Mouse (Mus musculus) bone marrow, adult 2 months (tissue): ENCODE data around the gene Smndc1. TPM values are rescaled to one million over a fixed set of nuclear protein-coding genes. Genes with fewer than 3 reads are reported as not detected.

ENCODE experiments used
- H3K27ac ChIP-seq: fragments of 200-500 bp; 2 replicates; pipeline ENCODE4 v1.5.1; 2012; ENCODE audit warnings: low read depth, mild to moderate bottlenecking, control low read depth, inconsistent platforms, low read length; ENCODE audit not compliant: control insufficient read depth, poor library complexity, insufficient read depth
- H3K4me1 ChIP-seq: fragments of 200-500 bp; 2 replicates; pipeline ENCODE4 v1.6.1; 2011; ENCODE audit warnings: low read length; ENCODE audit not compliant: control insufficient read depth, insufficient read depth
- H3K4me3 ChIP-seq: fragments of 200-500 bp; replicated peaks from 2 replicates; pipeline ENCODE3; 2011; ENCODE audit warnings: mild to moderate bottlenecking, low read depth, low read length, control low read depth; ENCODE audit not compliant: control insufficient read depth
- CTCF ChIP-seq: fragments of 200-500 bp; IDR thresholded peaks from 2 replicates; pipeline ENCODE4 v1.5.1; 2011; ENCODE audit warnings: low read length, control low read depth; ENCODE audit not compliant: control insufficient read depth, insufficient read depth
- POLR2A ChIP-seq: fragments of 200-500 bp; IDR thresholded peaks from 2 replicates; pipeline ENCODE4 v1.6.1; 2011; ENCODE audit warnings: low read depth, mild to moderate bottlenecking, control low read depth, low read length, borderline replicate concordance; ENCODE audit not compliant: control insufficient read depth
- WGBS: fragments of 180-500 bp; shearing (Covaris S2); methylation state at CpG from one replicate; pipeline ENCODE4 v1.1.7; 2018; 5-methylcytosine and 5-hydroxymethylcytosine counted together
- polyA plus RNA-seq: library from polyadenylated mRNA; stranded (reverse); fragments of >200 nt; gene quantifications from 2 replicates; pipeline ENCODE4 v1.2.4, GENCODE M21; 2011; ENCODE audit warnings: low replicate concordance; ENCODE audit not compliant: missing spikeins, insufficient read depth, insufficient read length

Gene Smndc1
- polyA plus RNA-seq, 1 experiment = 41.2 TPM

- Histone ChIP-seq H3K27ac (no peak overlapping the region), H3K4me1 (no peaks in the 10 kb centered on the region), H3K4me3 (no peak overlapping the region)
- no peak for TF ChIP-seq POLR2A
- no peak for TF ChIP-seq CTCF
- 89% methylated on average over 15 of the region's 15 CpGs for whole genome bisulfite sequencing
Observed at GRCm38 (mm10) chr19:53370233-53370632, 20.1 kb downstream of the Smndc1 start.

DNA sequence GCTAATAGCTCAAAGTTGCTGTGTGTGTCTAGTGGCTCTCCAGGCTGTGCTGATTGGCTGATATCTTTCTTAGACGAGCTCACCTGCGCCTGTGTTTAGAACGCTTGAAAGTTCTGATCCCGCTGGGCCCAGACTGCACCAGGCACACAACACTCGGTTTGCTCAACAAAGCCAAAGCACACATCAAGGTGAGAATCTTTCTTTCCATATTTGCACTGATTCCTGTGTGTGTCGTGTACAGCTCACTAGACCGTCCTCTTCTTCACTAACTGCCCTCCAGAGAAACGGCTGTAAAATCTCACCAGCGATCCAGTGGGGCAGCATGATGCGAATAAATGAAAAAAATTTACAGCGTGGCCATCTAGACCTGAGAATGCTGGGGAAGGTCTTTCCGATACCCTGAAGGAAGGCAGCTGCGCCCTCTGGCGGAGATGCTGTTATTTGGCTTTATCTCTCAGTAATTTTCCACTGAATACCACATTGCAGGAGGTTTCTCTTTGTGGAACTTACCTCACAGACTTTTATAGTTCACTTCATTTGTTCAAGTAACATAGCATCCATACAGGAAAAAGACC is 20.8 kb downstream of the Smndc1 start:
- no peak overlapping the region for H3K4me3 ChIP-seq
- peak; percentile 84 for TF ChIP-seq CTCF
- TF ChIP-seq POLR2A = no peak
- 44% methylated on average over 14 of the region's 14 CpGs for WGBS
- no peaks in the 10 kb centered on the region for H3K4me1 ChIP-seq
- H3K27ac ChIP-seq = no peak overlapping the region

DNA sequence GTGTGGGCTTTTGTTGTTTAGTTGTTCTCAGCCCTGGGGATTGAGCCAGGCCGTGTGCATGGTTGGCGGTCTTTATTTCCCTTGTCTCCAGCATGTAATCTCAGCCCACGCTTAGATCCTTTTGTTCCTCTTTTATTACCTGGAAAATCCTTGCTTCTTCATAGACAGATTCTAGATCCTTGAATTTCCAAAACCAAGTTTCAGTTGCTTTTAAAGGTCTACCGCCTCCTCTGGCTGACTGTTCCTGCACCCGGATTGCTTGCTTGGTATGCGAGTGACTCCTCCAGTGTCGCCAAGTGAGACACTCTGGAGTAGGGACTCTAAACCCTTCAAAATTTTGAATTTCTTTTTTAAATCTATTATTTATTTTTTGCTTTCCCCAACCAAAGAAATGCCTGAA is 23.5 kb downstream of the Smndc1 start:
- Histone ChIP-seq H3K4me3 (no peak overlapping the region), H3K4me1 (no peaks in the 10 kb centered on the region), H3K27ac (no peak overlapping the region)
- no peak for TF ChIP-seq POLR2A
- TF ChIP-seq CTCF = no peak
- WGBS = 87% methylated on average over 7 of the region's 7 CpGs

GRCm38 (mm10) chr19:53366057-53366775 is 24.2 kb downstream of the Smndc1 start:
- Histone ChIP-seq H3K4me1 (no peaks in the 10 kb centered on the region), H3K4me3 (no peak overlapping the region), H3K27ac (no peak overlapping the region)
- TF ChIP-seq CTCF = no peak
- no peak for TF ChIP-seq POLR2A
- WGBS = 90% methylated on average over 11 of the region's 11 CpGs

GRCm38 (mm10) chr19:53364963-53365362 is 25.4 kb downstream of the Smndc1 start:
- no peak overlapping the region for H3K27ac ChIP-seq
- WGBS = 36% methylated on average over 9 of the region's 9 CpGs
- H3K4me3 ChIP-seq = no peak overlapping the region

GRCm38 (mm10) chr19:53364551-53364950 is 25.8 kb downstream of the Smndc1 start:
- TF ChIP-seq CTCF (no peak), POLR2A (no peak)
- WGBS = 82% methylated on average over 2 of the region's 2 CpGs
- no peak overlapping the region for H3K4me3 ChIP-seq
- H3K4me1 ChIP-seq = no peaks in the 10 kb centered on the region
- H3K27ac ChIP-seq = no peak overlapping the region

More at GRCm38 (mm10) chr19:53364963-53365362, 25.4 kb downstream of the Smndc1 start:
- TF ChIP-seq CTCF = no peak
- no peak for TF ChIP-seq POLR2A
- no peaks in the 10 kb centered on the region for H3K4me1 ChIP-seq

- no peak overlapping the region for H3K27ac ChIP-seq
- TF ChIP-seq POLR2A (no peak), CTCF (peak; percentile 70)
- 46% methylated on average over 2 of the region's 2 CpGs for WGBS
- no peak overlapping the region for H3K4me3 ChIP-seq
- no peaks in the 10 kb centered on the region; the same call in 1 of the 2 replicates for H3K4me1 ChIP-seq
Observed at GRCm38 (mm10) chr19:53362967-53363366, 27.4 kb downstream of the Smndc1 start.

DNA sequence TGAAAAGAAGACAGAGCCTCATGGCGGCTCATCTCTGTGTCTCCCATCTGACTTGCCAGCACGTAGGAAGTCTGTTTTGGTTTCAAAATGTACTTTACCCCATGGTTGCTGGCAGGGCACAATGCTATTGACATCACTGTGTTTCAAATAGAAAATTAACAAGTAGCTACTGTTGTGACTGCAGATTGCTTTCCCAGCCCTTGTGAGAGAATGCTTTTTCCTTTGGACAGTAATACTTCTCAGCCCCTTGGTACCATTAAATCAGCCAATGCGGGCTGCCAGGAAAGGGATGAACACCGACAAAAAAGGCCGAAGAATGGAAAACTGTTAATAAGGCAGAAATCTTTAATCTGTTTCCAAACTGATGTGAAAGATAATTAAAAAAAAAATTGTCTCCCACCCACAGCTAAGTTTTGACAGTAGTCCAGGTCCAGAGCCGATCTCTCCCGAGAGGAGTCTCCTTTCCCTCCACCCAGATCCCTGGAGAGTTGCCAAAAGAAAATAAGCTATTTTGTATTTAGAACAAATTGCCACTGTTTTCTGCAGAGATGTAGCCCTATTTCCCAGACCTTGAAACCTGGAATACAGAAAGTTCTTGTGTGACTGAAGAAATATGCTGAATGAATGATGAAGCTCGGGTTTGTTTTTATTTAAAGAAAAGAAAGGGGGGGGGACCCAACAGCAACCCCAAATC is 30.0 kb downstream of the Smndc1 start:
- Histone ChIP-seq H3K4me1 (no peaks in the 10 kb centered on the region; the same call in 1 of the 2 replicates), H3K4me3 (no peak overlapping the region), H3K27ac (no peak overlapping the region)
- TF ChIP-seq POLR2A = no peak
- TF ChIP-seq CTCF = no peak
- WGBS = 78% methylated on average over 8 of the region's 8 CpGs
